Mouse (Mus musculus) inflammation-experienced regulatory T-cells, adult 16 weeks (primary cell): ENCODE measurements around the gene Ildr2. TPM values are rescaled to one million over a fixed set of nuclear protein-coding genes. Genes with fewer than 3 reads are reported as not detected.

Experiments used
- polyA plus RNA-seq: library from polyadenylated mRNA; unstranded; fragments of 100-300 nt; shearing (Covaris generic); gene quantifications from one replicate; pipeline ENCODE4 v1.2.1, GENCODE M21; 2017

Ildr2 gene
- polyA plus RNA-seq: not detected

DNA sequence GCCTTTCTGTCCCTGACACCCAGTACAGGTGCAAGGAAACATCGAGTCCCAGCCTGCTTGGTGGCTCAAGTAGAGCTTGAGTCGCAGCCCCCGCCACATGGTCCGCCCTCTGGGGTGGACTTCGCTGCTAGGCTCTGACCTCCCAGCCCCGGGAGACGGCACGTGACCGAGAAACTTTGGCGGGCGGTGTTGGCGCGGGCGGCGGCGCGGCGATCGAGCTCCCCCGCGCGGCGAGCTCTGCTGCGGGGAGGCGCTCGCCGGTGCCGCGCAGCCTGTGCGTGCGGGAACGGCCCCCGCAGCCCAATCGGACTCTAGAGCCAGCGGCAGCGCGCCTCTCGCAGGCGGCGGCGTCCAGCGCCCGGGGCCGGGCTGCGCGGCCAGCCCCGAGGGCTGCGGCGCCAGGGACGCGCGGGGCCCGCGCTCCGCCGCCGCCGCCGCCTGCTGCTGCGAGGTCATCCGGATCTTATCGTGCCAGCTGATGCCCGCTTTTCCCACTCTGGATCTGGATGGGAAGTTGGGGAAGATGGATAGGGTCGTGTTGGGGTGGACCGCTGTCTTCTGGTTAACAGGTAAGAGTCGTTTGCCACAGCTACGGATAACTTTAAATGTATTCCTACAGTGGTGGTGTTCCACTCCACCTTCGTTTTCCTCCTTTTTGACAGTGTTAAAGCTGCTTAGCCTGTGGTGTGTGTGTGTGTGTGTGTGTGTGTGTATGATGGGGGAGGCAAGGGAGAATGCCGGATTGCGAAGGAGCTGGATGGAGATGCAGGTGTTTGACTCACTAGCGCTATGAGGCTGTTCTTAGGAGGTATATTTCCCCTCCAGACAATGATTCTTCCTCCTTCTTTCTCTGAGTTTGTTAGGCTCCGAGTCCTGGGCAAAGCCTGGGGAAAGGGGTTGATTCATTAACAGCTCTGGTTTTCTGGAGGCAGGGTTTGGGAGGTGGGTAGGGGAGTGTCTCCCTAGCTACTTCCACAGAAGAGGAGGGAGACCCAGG, at the start of gene Ildr2:
Gene Ildr2 (plus strand): TSS at position 242 of the 997 bp plus-strand sequence.

DNA sequence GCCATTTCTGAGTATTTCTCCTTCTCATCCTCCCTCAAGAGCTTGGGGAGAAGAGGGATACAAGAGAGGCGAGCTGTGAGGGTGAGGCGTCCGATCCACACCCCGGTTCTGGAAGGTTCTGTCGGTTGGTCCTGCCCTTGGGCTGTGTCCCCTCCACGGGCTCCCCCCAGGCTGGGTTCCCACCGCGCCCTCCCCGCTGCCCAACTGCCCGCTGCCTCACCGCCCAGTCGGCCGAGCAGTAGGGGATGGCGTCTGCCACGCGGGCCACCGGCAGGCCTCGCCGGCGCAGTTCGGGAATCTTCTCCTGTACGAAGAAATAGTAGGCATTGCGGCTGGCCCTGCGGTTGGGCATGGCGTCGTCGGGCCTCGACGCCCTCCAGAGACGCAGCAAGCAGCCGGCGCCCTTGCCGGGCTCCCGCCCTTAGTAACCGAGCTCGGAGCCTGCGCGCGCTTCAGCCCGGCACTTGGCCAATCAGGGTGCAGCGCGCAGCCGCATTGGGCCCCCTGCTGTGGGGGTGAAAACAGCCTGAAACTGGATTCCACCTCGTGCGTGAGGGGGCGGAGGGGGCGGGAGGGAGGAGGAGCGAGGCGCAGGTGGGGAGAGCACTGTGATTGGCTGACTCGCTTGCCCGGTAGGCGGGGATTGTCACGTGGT, 15.5 kb upstream of the Ildr2 start, which contains the start of gene Mael:
Gene Mael (minus strand): TSS at position 433 of the 655 bp plus-strand sequence.

Other genes starting within 250 kb of the Ildr2 start
- 0.07 TPM for gene Dusp27, start 126.2 kb upstream of the Ildr2 start, polyA plus RNA-seq
- gene Gpa33, start 123.9 kb upstream of the Ildr2 start, polyA plus RNA-seq: not detected
- not detected for gene Mael, start 15.4 kb upstream of the Ildr2 start, polyA plus RNA-seq
- gene Tada1, start 125.0 kb downstream of the Ildr2 start, polyA plus RNA-seq: 60.3 TPM
- 8.6 TPM for gene Pogk, start 155.7 kb downstream of the Ildr2 start, polyA plus RNA-seq
- not detected for gene Gm4846, start 243.4 kb downstream of the Ildr2 start, polyA plus RNA-seq